ENCODE assay signal across 14 mouse cellular contexts in genomic region chr10:67047712-67048645, GRCm38 (mm10). TPM values are rescaled to one million over a fixed set of nuclear protein-coding genes. Genes with fewer than 3 reads are reported as not detected.
A peak's percentile ranks its signal among the peaks of the same experiment; 100 is the strongest.
DNase-seq lines count a peak whose midpoint lies in the region; ATAC-seq and TF ChIP-seq lines count a peak whose summit lies in the region.
"Had no signal": no experiment of that assay in that cellular context is flagged by ENCODE, and none has a peak within 500 bp of the region (broad histone marks: within the 10 kb centered on the region; RNA-seq: fewer than 3 reads in every experiment).

No protein-coding gene starts in this region.

- no peaks in the 10 kb centered on the region for H3K9me3 ChIP-seq in neural tube, embryonic 13.5 days
- H3K9me3 ChIP-seq in stomach, postnatal 0 days (ENCODE audit: control insufficient read depth, low read length) = no peaks in the 10 kb centered on the region
- H3K9me3 ChIP-seq in kidney, embryonic 14.5 days (ENCODE audit: control insufficient read depth, low read length) = no peaks in the 10 kb centered on the region
- no peaks in the 10 kb centered on the region for H3K9me3 ChIP-seq in midbrain, embryonic 10.5 days (replicated peaks)
- H3K9me3 ChIP-seq: hindbrain, embryonic 15.5 days; megakaryocyte, embryonic 14.5 days; stomach, embryonic 15.5 days had no signal

- H3K27ac ChIP-seq in gastrocnemius, adult 2 months = peak overlapping the region; percentile 66
- 0 out of 2 replicates have a peak overlapping the region, but pooled peaks have one; percentile 15 for H3K27ac ChIP-seq in neural tube, embryonic 13.5 days (replicated peaks)
- H3K27ac ChIP-seq in stomach, postnatal 0 days (replicated peaks) = peak overlapping the region; percentile 63
- no peak overlapping the region for H3K27ac ChIP-seq in kidney, embryonic 14.5 days (ENCODE audit: low read depth, low read length)
- no peak overlapping the region for H3K27ac ChIP-seq in midbrain, embryonic 10.5 days (replicated peaks)
- H3K27ac ChIP-seq: hindbrain, embryonic 15.5 days; left cerebral cortex, adult 2 months; stomach, embryonic 15.5 days had no signal

- no peak overlapping the region for H3K4me2 ChIP-seq in neural tube, embryonic 13.5 days
- H3K4me2 ChIP-seq in stomach, postnatal 0 days (replicated peaks; ENCODE audit: low read depth) = no peak overlapping the region
- H3K4me2 ChIP-seq in kidney, embryonic 14.5 days (replicated peaks; ENCODE audit: low read depth, low read length) = no peak overlapping the region
- H3K4me2 ChIP-seq: hindbrain, embryonic 15.5 days; stomach, embryonic 15.5 days had no signal

- no peak for ATAC-seq in neural tube, embryonic 13.5 days (ENCODE audit: low read depth)
- ATAC-seq in stomach, postnatal 0 days (ENCODE audit: low FRiP score, low TSS enrichment) = no peak; the same call in 1 of the 2 replicates
- no peak for ATAC-seq in kidney, embryonic 14.5 days (ENCODE audit: low FRiP score, low TSS enrichment)

- peaks cover 74% of the 10 kb centered on the region for H3K4me1 ChIP-seq in neural tube, embryonic 13.5 days (replicated peaks)
- H3K4me1 ChIP-seq in stomach, postnatal 0 days (replicated peaks; ENCODE audit: control insufficient read depth, insufficient read depth) = peaks cover 5% of the 10 kb centered on the region; the same call in 1 of the 2 replicates
- H3K4me1 ChIP-seq in kidney, embryonic 14.5 days (ENCODE audit: control insufficient read depth, insufficient read depth, low read length) = peaks cover 28% of the 10 kb centered on the region
- H3K4me1 ChIP-seq in midbrain, embryonic 10.5 days = peaks cover 26% of the 10 kb centered on the region

- H3K9ac ChIP-seq in neural tube, embryonic 13.5 days = no peak overlapping the region
- H3K9ac ChIP-seq in stomach, postnatal 0 days (ENCODE audit: low read length) = no peak overlapping the region
- no peak overlapping the region for H3K9ac ChIP-seq in kidney, embryonic 14.5 days (ENCODE audit: low read depth, low read length)
- H3K9ac ChIP-seq: hindbrain, embryonic 15.5 days; stomach, embryonic 15.5 days had no signal

- no peak for DNase-seq in gastrocnemius, adult 2 months
- no peak for DNase-seq in gastrocnemius, postnatal 10 days
- no peak for DNase-seq in neural tube, embryonic 10.5 days (ENCODE audit: extremely low spot score, low spot score)
- DNase-seq in layer of hippocampus, adult 18-20 months (ENCODE audit: low spot score in 2 of 2) = peak; percentile 50 to 80
- DNase-seq in stomach, postnatal 0 days (ENCODE audit: low spot score) = no peak
- DNase-seq in midbrain, embryonic 10.5 days (ENCODE audit: low spot score) = no peak
- DNase-seq: cerebellum, postnatal 36 days; gastrocnemius, postnatal 36 days had no signal

- H3K27me3 ChIP-seq in neural tube, embryonic 13.5 days = no peaks in the 10 kb centered on the region
- no peaks in the 10 kb centered on the region for H3K27me3 ChIP-seq in stomach, postnatal 0 days (ENCODE audit: control insufficient read depth, insufficient read depth, low read length)
- no peaks in the 10 kb centered on the region for H3K27me3 ChIP-seq in kidney, embryonic 14.5 days (ENCODE audit: control insufficient read depth, insufficient read depth, low read length)
- no peaks in the 10 kb centered on the region for H3K27me3 ChIP-seq in midbrain, embryonic 10.5 days (ENCODE audit: low read depth, poor library complexity, severe bottlenecking)
- H3K27me3 ChIP-seq: hindbrain, embryonic 15.5 days; megakaryocyte, embryonic 14.5 days; stomach, embryonic 15.5 days had no signal

- no peak overlapping the region for H3K4me3 ChIP-seq in gastrocnemius, adult 2 months
- H3K4me3 ChIP-seq in neural tube, embryonic 13.5 days = no peak overlapping the region
- no peak overlapping the region for H3K4me3 ChIP-seq in stomach, postnatal 0 days (ENCODE audit: low read depth, low read length)
- H3K4me3 ChIP-seq in kidney, embryonic 14.5 days (ENCODE audit: low read length) = no peak overlapping the region
- H3K4me3 ChIP-seq in midbrain, embryonic 10.5 days = no peak overlapping the region
- H3K4me3 ChIP-seq: hindbrain, embryonic 15.5 days; left cerebral cortex, adult 2 months; megakaryocyte, embryonic 14.5 days; stomach, embryonic 15.5 days had no signal

- no peaks in the 10 kb centered on the region for H3K36me3 ChIP-seq in neural tube, embryonic 13.5 days
- H3K36me3 ChIP-seq in stomach, postnatal 0 days (ENCODE audit: control insufficient read depth, insufficient read depth, low read length) = no peaks in the 10 kb centered on the region
- no peaks in the 10 kb centered on the region for H3K36me3 ChIP-seq in kidney, embryonic 14.5 days (ENCODE audit: control insufficient read depth, insufficient read depth, low read length)
- peaks cover 3% of the 10 kb centered on the region; the same call in 1 of the 2 replicates for H3K36me3 ChIP-seq in midbrain, embryonic 10.5 days
- H3K36me3 ChIP-seq: hindbrain, embryonic 15.5 days; stomach, embryonic 15.5 days had no signal

- TF ChIP-seq CTCF in gastrocnemius, adult 2 months (IDR thresholded peaks at IDR 0.05) = no peak
- TF ChIP-seq CTCF in stomach, postnatal 0 days (IDR thresholded peaks at IDR 0.05; ENCODE audit: low read depth) = no peak

- 77% methylated on average over 18 of the region's 18 CpGs for WGBS in neural tube, embryonic 13.5 days
- 63% methylated on average over 18 of the region's 18 CpGs for WGBS in stomach, postnatal 0 days
- WGBS in kidney, embryonic 14.5 days = 81% methylated on average over 18 of the region's 18 CpGs
- 87% methylated on average over 18 of the region's 18 CpGs for WGBS in midbrain, embryonic 10.5 days

- TF ChIP-seq EP300 in stomach, postnatal 0 days (optimal IDR thresholded peaks at IDR 0.05) = no peak

- intact Hi-C loops in gastrocnemius, adult 2 months (cut with DNase I) = no loop called here

RNA-seq across cellular contexts. Expression of gene Jmjd1c, which starts 47.9 kb away (rescaled TPM):
- total RNA-seq in gastrocnemius, adult 2 months (2021) = 10 to 100 TPM; 23.7 to 26.6 TPM
- 10 to 100 TPM; 33.0 to 48.7 TPM for total RNA-seq in gastrocnemius, postnatal 10 days (2021)
- polyA plus RNA-seq in neural tube, embryonic 13.5 days (2015; fragmentation: Nextera tagmentation; extraction: Ambion mirVana) = 51.4 and 52.4 TPM in 2 replicates
- 100 to 1,000 TPM in 1 of 2 experiments, 10 to 100 TPM in 1; 86.0 to 101 TPM for total RNA-seq in layer of hippocampus, adult 18-20 months (2021)
- 28.8 and 30.7 TPM in 2 replicates for polyA plus RNA-seq in stomach, postnatal 0 days (2015; fragmentation: Nextera tagmentation; extraction: Ambion mirVana)
- polyA plus RNA-seq in kidney, embryonic 14.5 days (2014; fragmentation: Nextera tagmentation; extraction: Ambion mirVana) = 51.1 and 54.9 TPM in 2 replicates
- 27.1 and 28.4 TPM in 2 replicates for polyA plus RNA-seq in midbrain, embryonic 10.5 days (2016; fragmentation: Nextera tagmentation; extraction: Ambion mirVana)

RNA-seq across cellular contexts. Expression of gene Reep3, which starts 48.8 kb away (rescaled TPM):
- total RNA-seq in gastrocnemius, adult 2 months (2021) = 10 to 100 TPM in 1 of 2 experiments, 1 to 10 TPM in 1; 9.7 to 10.8 TPM
- 10 to 100 TPM; 21.9 to 27.2 TPM for total RNA-seq in gastrocnemius, postnatal 10 days (2021)
- polyA plus RNA-seq in neural tube, embryonic 13.5 days (2015; fragmentation: Nextera tagmentation; extraction: Ambion mirVana) = 54.6 and 61.1 TPM in 2 replicates
- 10 to 100 TPM; 18.0 to 20.6 TPM for total RNA-seq in layer of hippocampus, adult 18-20 months (2021)
- 38.2 and 38.6 TPM in 2 replicates for polyA plus RNA-seq in stomach, postnatal 0 days (2015; fragmentation: Nextera tagmentation; extraction: Ambion mirVana)
- polyA plus RNA-seq in kidney, embryonic 14.5 days (2014; fragmentation: Nextera tagmentation; extraction: Ambion mirVana) = 43.5 and 50.6 TPM in 2 replicates
- 31.7 and 36.7 TPM in 2 replicates for polyA plus RNA-seq in midbrain, embryonic 10.5 days (2016; fragmentation: Nextera tagmentation; extraction: Ambion mirVana)

Comparison
In these comparisons a context has a peak if more than half of its experiments do, and no peak if none do; other contexts are left out.
1. DNase-seq: peak in layer of hippocampus, adult 18-20 months (2 of 2); none in gastrocnemius, adult 2 months (single experiment), gastrocnemius, postnatal 10 days (single experiment), neural tube, embryonic 10.5 days (single experiment), stomach, postnatal 0 days (single experiment) and midbrain, embryonic 10.5 days (single experiment).
2. H3K27ac ChIP-seq: peak in gastrocnemius, adult 2 months (single experiment), neural tube, embryonic 13.5 days (single experiment) and stomach, postnatal 0 days (single experiment); none in kidney, embryonic 14.5 days (single experiment) and midbrain, embryonic 10.5 days (single experiment).